Mouse (Mus musculus) midbrain, postnatal 0 days (tissue): ENCODE measurements around the gene Etfdh. TPM values are rescaled to one million over a fixed set of nuclear protein-coding genes. Genes with fewer than 3 reads are reported as not detected.

ENCODE experiments used
- ATAC-seq: fragments of 200-750 bp; cut with Nextera tagmentation; 2 replicates; pipeline ENCODE4 v1.8.0; 2017; ENCODE audit warnings: moderate number of reproducible peaks, mild to moderate bottlenecking, moderate TSS enrichment, moderate library complexity; ENCODE audit not compliant: low FRiP score
- DNase-seq: peaks from one replicate; pipeline ENCODE4 v3.0.0-alpha.2; 2015; ENCODE audit warnings: low spot score
- H3K27ac ChIP-seq: fragments of 300-500 bp; sonication (generic); 2 replicates; pipeline ENCODE4 v1.5.1; 2014; ENCODE audit warnings: low read depth, mild to moderate bottlenecking, low read length, mixed read lengths
- H3K27me3 ChIP-seq: fragments of 300-500 bp; sonication (generic); 2 replicates; pipeline ENCODE4 v1.6.1; 2014; ENCODE audit warnings: low read length, control low read depth, mixed read lengths; ENCODE audit not compliant: insufficient read depth
- H3K36me3 ChIP-seq: fragments of 300-500 bp; sonication (generic); 2 replicates; pipeline ENCODE4 v1.6.1; 2014; ENCODE audit warnings: low read length, control low read depth, mixed read lengths; ENCODE audit not compliant: insufficient read depth
- H3K4me1 ChIP-seq: fragments of 300-500 bp; sonication (generic); 2 replicates; pipeline ENCODE4 v1.6.1; 2014; ENCODE audit warnings: mild to moderate bottlenecking, control low read depth, antibody characterized with exemption, low read length, mixed read lengths; ENCODE audit not compliant: insufficient read depth
- H3K4me2 ChIP-seq: fragments of 300-500 bp; sonication (generic); 2 replicates; pipeline ENCODE4 v1.6.1; 2014; ENCODE audit warnings: low read depth, mild to moderate bottlenecking, low read length, mixed read lengths; ENCODE audit not compliant: poor library complexity, severe bottlenecking
- H3K4me3 ChIP-seq: fragments of 300-500 bp; sonication (generic); 2 replicates; pipeline ENCODE4 v1.5.1; 2014; ENCODE audit warnings: low read depth, mild to moderate bottlenecking, low read length, moderate library complexity
- H3K9ac ChIP-seq: fragments of 300-500 bp; sonication (generic); replicated peaks from 2 replicates; pipeline ENCODE4 v1.6.1; 2014; ENCODE audit warnings: mild to moderate bottlenecking, low read length, moderate library complexity, mixed read lengths; ENCODE audit not compliant: poor library complexity, severe bottlenecking
- H3K9me3 ChIP-seq: fragments of 300-500 bp; sonication (generic); 2 replicates; pipeline ENCODE4 v1.6.1; 2016; ENCODE audit warnings: low read length, control low read depth
- CTCF ChIP-seq: IDR thresholded peaks from 2 replicates; pipeline ENCODE4 v1.5.1; 2016; ENCODE audit warnings: antibody characterized with exemption, mild to moderate bottlenecking
- WGBS: fragments of 180-500 bp; shearing (Covaris S2); extraction: QIAGEN DNeasy Blood & Tissue Kit; methylation state at CpG from one replicate; pipeline ENCODE4 v1.1.7; 2014; 5-methylcytosine and 5-hydroxymethylcytosine counted together
- polyA plus RNA-seq: library from polyadenylated mRNA; unstranded; fragments of >200 nt; fragmentation: Nextera tagmentation; extraction: Ambion mirVana; gene quantifications from 2 replicates; pipeline ENCODE4 v1.2.1, GENCODE M21; 2015
- total RNA-seq: library from RNA; depleted of rRNA; stranded (reverse); fragments of >200 nt; gene quantifications from 2 replicates; pipeline ENCODE4 v1.2.3, GENCODE M21; 2014

The Etfdh gene
- total and polyA plus RNA-seq, 2 experiments from 2014 or later = 26.7 to 36.0 TPM

DNA sequence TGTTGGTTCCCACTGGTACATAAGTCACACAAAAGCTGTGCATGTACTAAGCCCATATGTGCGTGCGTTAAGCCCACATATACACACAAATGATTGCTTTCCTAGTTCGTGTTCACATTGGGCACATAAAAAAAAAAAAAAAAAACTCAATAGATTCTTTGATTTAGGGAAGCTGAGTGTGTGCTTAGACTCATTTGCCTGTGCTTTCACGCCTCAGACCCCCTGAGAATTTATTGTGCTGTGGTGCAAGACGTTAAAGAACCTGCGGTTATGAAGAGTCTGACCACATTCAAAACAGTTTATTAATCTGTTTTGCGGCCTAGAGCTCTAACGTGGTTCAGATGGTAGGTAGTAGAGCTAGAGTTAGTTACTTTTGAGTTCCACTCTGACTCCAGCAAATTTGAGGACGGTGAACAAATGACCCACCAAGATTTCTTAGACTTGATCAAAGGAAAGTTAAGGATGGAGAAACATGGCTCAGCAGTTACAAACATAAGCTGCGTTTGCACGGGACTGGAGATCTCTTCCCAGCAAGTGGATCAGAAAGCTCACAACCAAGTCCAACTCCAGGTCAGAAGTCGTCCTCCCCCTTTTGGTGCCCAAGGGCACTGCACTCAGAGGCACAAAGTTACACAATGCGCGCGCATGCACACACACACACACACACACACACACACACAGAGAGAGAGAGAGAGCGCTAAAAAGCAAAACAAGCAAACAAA, 60.5 kb downstream of the Etfdh start:
- H3K4me2 ChIP-seq = peak overlapping the region; percentile 86
- TF ChIP-seq CTCF = 0 out of 2 replicates have a peak, but pooled peaks have one; percentile 6
- H3K4me1 ChIP-seq = no peaks in the 10 kb centered on the region
- H3K4me3 ChIP-seq = peak overlapping the region; percentile 92; the same call in 1 of the 2 replicates
- no peak overlapping the region for H3K9ac ChIP-seq
- DNase-seq (no peak), ATAC-seq (no peak)
- H3K27ac ChIP-seq = no peak overlapping the region
- H3K9me3 ChIP-seq = no peaks in the 10 kb centered on the region
- H3K27me3 ChIP-seq = no peaks in the 10 kb centered on the region
- no peaks in the 10 kb centered on the region for H3K36me3 ChIP-seq
- whole genome bisulfite sequencing = 80% methylated on average over 16 of the region's 16 CpGs

DNA sequence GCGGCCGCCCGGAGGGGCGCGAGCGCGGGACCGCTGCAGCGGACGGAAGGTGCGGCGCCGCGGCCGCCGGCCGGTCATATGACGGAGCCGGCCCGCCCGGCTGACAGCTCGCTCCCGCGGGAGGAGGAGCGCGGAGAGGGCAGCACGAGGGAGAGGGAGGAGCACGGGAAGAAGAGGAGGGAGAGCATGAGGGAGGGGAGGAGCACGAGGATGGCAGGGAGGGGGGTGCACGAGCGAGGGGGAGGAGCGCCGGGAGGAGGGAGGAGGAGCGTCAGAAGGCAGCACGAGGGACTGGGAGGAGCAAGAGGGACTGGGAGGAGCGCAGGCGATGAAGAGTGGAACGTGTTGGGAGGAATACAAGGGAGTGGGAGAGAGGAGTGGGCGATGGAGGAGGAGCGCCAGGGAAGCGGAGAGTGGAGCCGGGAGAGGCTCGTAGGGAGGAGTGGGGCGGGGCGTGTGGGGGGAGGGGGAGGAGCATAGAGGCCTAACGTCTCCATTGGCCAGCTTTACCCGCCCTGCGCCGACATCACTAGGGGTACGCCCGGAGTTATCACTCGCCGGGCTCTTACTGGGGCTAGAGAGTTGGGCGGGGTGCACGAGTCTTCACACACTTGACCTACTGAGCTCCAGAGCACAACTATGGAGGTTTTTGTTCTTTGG, 61.5 kb downstream of the Etfdh start, which contains the start of gene Fnip2:
Gene Fnip2, minus strand, starts transcription at position 94 of the 660 bp plus-strand sequence.
- H3K36me3 ChIP-seq = no peaks in the 10 kb centered on the region
- H3K27ac ChIP-seq = peak within 1 kb of the TSS; percentile 76
- no peaks in the 10 kb centered on the region for H3K27me3 ChIP-seq
- ATAC-seq (peak; percentile 96), DNase-seq (peak; percentile 95)
- under 1% methylated on average over 53 of the region's 55 CpGs for WGBS
- peak within 1 kb of the TSS; percentile 82 for H3K9ac ChIP-seq
- no peaks in the 10 kb centered on the region for H3K9me3 ChIP-seq
- peak within 1 kb of the TSS; percentile 86 for H3K4me2 ChIP-seq
- no peak for TF ChIP-seq CTCF
- H3K4me3 ChIP-seq = peak within 1 kb of the TSS; percentile 92
- H3K4me1 ChIP-seq = no peaks in the 10 kb centered on the region

DNA sequence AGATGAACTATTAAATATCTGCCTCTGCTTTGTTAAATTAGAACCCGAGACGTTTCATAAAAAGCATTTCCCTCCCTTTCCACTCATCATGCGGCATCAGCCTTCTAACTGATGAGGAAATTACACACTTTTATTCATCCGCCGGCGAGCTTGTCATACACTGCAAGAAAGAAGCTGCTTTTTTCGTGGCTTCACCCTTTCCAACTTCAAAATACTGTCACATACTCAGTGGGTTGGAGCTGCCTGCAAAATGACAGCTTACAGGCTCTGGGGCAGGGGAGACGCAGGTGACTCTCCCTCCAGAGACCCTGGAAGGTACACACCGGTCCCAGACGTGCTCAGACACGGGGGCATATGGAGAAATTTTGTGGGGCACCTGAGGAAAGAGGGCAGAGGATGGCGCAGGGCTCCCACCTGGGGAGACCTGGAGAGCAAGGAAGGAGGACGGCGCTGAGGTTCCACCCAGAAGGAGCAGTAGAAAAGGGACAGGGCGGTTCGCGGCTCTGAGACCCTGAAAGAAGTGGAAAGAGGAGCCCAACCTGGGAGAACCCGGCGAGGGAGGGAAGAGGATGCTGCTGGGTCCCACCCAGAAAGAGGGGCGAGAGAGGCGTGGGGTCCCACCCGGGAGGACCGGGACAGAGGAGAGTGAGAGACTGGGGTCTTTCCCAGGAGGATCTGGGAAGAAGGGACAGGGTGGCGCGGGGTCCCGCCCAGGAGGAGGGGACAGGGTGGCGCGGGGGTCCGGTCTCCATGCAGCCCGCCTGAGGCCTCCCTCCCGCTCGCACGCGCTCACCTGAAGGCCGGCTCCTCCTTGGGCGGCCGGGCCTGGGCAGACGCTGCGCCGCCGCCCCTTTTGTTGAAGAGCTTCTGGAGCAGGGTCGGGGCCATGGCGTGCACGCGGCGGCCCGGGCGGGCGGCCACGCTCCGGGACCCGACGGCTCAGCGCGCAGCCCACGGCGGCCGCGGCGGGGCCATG, 62.3 kb downstream of the Etfdh start:
- TF ChIP-seq CTCF = no peak
- Histone ChIP-seq H3K4me1 (no peaks in the 10 kb centered on the region), H3K9me3 (no peaks in the 10 kb centered on the region), H3K36me3 (no peaks in the 10 kb centered on the region), H3K27ac (peak overlapping the region; percentile 76), H3K9ac (peak overlapping the region; percentile 82), H3K27me3 (no peaks in the 10 kb centered on the region), H3K4me3 (peak overlapping the region; percentile 92), H3K4me2 (peak overlapping the region; percentile 86)
- under 1% methylated on average over 52 of the region's 60 CpGs for WGBS
- ATAC-seq = peak; percentile 1
- peak; percentile 12 for DNase-seq

DNA sequence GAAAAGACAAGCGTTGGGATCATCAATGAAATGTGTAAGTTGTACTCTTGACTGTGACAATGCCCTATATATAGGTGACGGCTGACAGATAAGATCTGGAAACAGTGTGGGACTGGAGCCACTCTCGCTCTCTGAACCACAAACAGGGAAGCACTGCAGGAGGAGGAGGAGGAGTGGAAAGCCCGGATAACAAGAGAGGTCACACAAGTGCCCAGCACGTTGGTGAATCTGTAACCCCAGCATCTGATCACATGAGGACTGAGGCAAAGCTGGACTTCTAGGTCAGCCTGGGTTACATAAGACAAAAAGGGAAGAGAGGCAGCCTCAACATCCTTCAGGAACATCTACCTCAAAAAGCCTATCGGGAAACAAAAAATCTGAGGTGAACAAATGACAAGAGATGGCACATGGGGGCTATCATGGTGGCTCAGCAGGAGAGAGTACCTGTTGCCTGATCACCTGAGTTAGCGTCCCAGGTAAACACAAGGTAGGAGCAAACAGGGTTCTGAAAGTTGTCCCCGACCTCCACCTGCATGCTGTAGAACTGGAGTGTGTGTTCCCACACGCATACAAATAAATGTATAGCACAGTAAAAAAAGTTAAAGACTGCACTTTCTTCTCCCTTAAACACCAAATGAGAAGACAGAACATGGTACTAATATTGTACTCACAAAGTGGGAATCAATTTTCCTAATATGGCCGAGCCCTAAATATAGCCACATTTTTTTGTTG, 64.3 kb downstream of the Etfdh start:
- no peak overlapping the region for H3K4me3 ChIP-seq
- no peaks in the 10 kb centered on the region for H3K27me3 ChIP-seq
- H3K9ac ChIP-seq = no peak overlapping the region
- no peaks in the 10 kb centered on the region for H3K36me3 ChIP-seq
- no peak for TF ChIP-seq CTCF
- no peak overlapping the region for H3K27ac ChIP-seq
- WGBS = 82% methylated on average over 10 of the region's 10 CpGs
- no peaks in the 10 kb centered on the region for H3K4me1 ChIP-seq
- no peak for ATAC-seq
- DNase-seq = no peak
- H3K9me3 ChIP-seq = no peaks in the 10 kb centered on the region
- H3K4me2 ChIP-seq = no peak overlapping the region

DNA sequence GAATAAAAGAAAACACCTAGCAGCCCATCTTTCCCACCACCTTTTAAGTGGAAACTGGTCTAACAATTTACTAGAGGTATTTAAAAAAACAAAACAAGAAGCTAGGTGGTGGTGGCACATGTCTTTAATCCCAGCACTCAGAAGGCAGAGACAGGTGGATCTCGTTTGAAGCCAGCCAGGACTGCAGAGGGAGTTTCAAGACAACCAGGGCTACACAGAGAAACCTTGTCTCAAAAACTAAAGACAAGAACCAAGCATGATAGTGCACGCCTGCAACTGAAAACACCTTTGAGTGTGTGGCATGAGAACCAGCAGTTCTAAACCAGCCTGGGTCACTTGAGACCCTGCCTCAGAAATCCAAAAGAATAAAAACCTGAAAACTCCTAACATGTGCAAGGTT, 65.8 kb downstream of the Etfdh start:
- no peak for ATAC-seq
- no peak overlapping the region for H3K4me2 ChIP-seq

More for the DNA sequence above, 65.8 kb downstream of the Etfdh start:
- Histone ChIP-seq H3K36me3 (no peaks in the 10 kb centered on the region), H3K27me3 (no peaks in the 10 kb centered on the region), H3K27ac (no peak overlapping the region), H3K9ac (no peak overlapping the region), H3K4me1 (no peaks in the 10 kb centered on the region), H3K4me3 (no peak overlapping the region), H3K9me3 (no peaks in the 10 kb centered on the region)
- TF ChIP-seq CTCF = no peak
- WGBS = 83% methylated on average over 2 of the region's 2 CpGs
- no peak for DNase-seq
